Mouse (Mus musculus) adrenal gland, postnatal 10 days (tissue): ENCODE data around the gene Scarb1. TPM values are rescaled to one million over a fixed set of nuclear protein-coding genes. Genes with fewer than 3 reads are reported as not detected.

ENCODE experiments used
- DNase-seq: peaks from one replicate; pipeline ENCODE4 v3.0.0; 2021; ENCODE audit warnings: mixed read lengths
- total RNA-seq, 2 experiments: library from RNA; stranded (reverse); gene quantifications; 2 replicates each; pipeline ENCODE4 v1.2.3; 2021

The Scarb1 gene
- total RNA-seq, 2 experiments from 2014 or later: 506 to 1,242 TPM

DNA sequence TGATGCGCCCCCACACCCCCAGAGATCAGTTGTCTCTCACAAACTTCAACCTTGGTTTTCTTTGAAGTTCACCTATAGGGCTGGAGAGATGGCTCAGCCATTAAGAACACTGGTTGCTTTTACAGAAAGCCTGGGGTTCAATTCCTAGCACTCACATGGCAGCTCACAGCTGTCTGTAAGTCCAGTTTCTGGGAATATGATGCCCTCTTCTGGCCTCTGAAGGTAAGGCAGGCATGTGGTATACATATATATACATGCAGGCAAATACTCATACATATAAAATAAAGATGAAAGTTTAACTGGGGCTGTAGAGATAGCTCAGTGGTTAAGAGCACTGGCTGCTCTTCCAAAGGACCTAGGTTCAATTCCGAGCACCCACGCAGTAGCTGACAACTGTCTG is 105.5 kb downstream of the Scarb1 start:
- DNase-seq: no peak

DNA sequence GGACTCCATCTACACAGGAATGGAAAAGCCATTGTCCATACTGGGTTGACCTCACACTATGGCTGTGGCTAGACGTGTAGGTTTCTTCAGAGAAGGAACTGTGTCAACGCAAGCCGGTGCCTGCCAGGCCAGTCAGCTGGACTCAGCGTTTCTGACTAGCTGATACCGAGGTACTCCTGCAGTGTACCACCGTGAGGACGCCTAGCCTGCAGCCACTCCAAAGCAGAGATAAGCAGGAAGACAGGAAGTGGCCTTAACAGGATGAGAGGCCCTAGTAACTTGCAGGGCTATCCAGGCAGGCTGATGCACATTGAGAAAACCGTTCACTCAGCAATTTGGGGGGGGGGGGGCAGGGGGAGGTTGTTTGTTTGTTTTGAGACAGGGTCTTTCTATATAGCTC is 106.5 kb downstream of the Scarb1 start:
- no peak for DNase-seq

DNA sequence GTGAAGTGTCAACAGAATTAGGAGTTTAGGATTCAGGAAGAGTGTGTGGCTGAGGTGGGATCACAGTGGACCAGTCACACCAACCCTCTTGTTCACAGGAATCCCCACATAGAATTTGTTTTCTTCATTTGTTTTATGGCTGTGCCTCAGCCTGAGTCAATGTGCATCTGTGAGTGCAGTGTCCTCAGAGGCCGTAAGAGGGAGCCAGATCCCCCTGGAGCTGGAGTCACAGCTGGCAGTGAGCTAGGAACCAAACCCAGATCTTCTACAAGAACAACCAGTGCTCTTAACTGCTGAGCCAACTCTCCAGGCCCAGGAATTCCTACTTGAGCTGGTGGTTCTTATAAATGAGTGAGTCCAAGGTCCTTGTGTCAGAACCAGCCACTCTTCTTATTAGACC is 107.4 kb downstream of the Scarb1 start:
- no peak for DNase-seq

DNA sequence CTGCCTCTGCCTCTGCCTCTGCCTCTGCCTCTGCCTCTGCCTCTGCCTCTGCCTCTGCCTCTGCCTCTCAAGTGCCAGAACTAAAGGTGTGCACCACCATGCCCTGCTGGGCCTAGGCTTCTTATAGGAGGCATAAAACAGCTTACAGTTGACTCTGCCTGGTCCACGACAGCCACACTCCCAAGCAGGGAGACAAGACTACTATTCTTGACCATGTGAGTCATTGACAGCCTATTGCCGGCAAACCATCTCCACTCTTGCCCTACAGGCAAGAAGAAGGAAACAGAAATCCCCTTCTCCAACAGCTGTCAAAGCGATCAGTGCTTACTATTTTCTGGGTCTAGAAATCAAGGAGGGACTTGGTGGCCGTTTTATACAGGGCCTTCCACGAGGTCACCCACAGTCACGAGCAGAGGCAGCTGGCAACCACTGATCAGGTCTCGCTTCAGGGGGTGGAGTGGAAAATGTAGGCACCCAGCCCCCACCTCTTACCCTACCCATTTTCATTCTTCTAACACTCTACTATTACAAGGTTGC is 108.4 kb downstream of the Scarb1 start:
- no peak for DNase-seq

DNA sequence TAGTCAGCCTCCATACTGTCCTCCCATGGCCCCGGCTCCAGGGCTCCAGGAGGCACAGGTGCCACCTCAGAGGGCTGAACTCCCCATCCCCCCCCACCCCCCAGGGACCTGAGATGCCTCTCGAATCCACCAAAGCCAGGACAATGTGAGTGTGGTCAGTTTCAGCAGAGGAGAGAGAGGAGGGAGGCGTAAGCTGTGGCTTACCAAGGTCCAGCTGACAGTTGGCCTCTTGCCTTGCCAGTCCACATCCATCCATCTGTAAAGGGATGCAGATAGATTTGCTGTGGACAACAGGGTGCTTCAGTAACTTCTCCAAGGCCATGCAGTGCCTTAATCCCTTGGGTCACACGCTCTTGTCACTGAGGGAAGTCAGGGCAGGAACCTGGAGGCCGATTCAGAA is 110.4 kb downstream of the Scarb1 start:
- DNase-seq: no peak

DNA sequence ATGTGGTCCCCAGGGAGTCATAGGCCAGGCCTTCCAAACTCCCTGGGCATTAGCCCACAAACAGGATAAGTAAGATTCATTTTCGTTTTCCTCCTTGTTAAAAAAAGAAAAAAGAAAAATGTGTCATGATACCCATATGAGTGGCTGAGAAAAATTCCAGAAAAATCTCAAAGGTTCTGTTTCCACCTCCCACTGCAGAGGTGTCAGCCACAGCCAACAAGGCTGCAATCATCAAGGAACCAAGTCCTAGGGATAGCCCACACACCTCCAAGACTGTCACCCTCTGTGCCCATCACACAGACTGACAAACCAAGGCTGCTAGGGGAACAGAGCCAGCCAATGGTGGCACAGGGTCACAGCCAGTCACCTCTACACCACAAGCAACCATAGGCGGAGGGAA is 111.8 kb downstream of the Scarb1 start:
- no peak for DNase-seq

DNA sequence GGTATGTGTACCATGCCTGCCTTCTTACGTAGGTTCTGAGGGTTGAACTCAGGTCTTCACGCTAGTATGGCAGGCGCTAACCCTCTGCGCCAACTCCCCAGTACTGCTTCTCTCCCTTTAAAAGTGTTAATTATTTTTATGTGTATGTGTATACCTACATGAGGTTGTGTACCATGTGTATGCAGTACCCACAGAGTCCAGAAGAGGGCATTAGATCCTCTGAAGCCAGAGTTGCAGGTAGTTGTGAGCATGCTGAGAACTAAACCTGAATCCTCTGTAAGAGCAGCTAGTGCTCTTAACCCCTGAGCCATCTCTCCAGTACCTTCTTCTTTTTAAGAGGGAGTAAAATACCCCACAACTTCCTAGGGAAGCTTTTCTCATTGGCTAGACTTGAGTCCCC is 113.2 kb downstream of the Scarb1 start:
- DNase-seq: no peak

Other genes with a start within 250 kb of the Scarb1 start
- gene Ncor2, start 161.9 kb downstream of the Scarb1 start, total RNA-seq: 100 to 1,000 TPM; 125 to 153 TPM
- gene Gm10382, start 48.2 kb upstream of the Scarb1 start, total RNA-seq: under 1 TPM; 0.21 to 0.24 TPM
- 1,000 to 10,000 TPM; 1,039 to 1,045 TPM for gene Ubc, start 49.1 kb upstream of the Scarb1 start, total RNA-seq
- 10 to 100 TPM; 11.2 to 12.2 TPM for gene Dhx37, start 93.0 kb upstream of the Scarb1 start, total RNA-seq
- gene Bri3bp, start 100.5 kb upstream of the Scarb1 start, total RNA-seq: 10 to 100 TPM; 31.6 to 37.1 TPM
- 10 to 100 TPM; 18.1 to 18.5 TPM for gene Aacs, start 134.7 kb upstream of the Scarb1 start, total RNA-seq
- 1 to 10 TPM in 1 of 2 experiments, under 1 TPM in 1; 0.70 to 1.2 TPM for gene Tmem132b, start 190.7 kb upstream of the Scarb1 start, total RNA-seq